Mouse (Mus musculus) splenic B cell, adult 2 months (primary cell): ENCODE results near the gene Arid5a.

Experiments used
- DNase-seq: peaks from one replicate; pipeline ENCODE4 v3.0.0-alpha.2; 2011; ENCODE audit warnings: low read depth, low spot score
- H3K27me3 ChIP-seq: 2 replicates; pipeline ENCODE4 v1.6.1; 2012; ENCODE audit warnings: mild to moderate bottlenecking, low read length, moderate library complexity, mixed read lengths; ENCODE audit not compliant: control insufficient read depth, poor library complexity, insufficient read depth, severe bottlenecking
- H3K36me3 ChIP-seq: 2 replicates; pipeline ENCODE4 v1.6.1; 2012; ENCODE audit warnings: mild to moderate bottlenecking, low read length, moderate library complexity, mixed read lengths; ENCODE audit not compliant: control insufficient read depth, poor library complexity, insufficient read depth, severe bottlenecking

The Arid5a gene

DNA sequence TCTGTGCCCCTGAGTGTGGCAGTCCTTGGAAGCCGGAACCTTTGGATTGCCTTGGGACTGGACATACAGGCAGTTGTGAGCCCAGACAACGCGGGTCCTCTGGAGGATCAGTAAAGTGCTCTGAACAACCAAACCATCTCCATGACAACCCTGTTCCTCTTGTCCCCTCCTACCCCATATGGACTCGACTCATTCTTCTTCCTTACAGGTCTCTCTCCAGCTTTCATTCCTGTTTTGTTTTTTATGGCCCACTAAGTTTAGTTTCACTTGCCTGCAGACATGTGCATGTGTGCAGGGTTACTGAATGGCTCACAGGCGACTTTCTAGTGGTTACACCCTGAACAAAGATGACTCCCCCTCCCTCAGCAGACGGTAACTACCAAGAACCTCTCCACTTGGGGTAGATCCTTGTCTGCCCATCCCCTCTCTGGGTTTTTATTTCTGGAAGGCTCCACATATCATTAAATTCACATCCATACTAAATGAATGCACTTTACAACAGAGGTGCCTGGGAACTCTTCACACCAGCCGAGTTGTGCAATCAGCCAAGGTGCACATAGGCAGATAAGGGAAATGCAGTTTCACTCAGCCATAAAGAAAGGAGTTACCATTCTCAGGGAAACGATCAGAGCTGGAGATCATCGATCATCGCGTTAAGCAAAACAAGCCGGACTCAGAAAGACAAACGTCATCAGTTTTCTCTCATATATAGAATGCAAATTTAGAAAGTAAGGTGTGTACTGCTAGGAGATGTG lies 31.7 kb upstream of the Arid5a start:
- DNase-seq: no peak
- H3K36me3 ChIP-seq: no peaks in the 10 kb centered on the region; the same call in 1 of the 2 replicates
- no peaks in the 10 kb centered on the region for H3K27me3 ChIP-seq

GRCm38 (mm10) chr1:36277267-36278060 lies 30.1 kb upstream of the Arid5a start:
- H3K27me3 ChIP-seq: no peaks in the 10 kb centered on the region
- H3K36me3 ChIP-seq: no peaks in the 10 kb centered on the region
- peak; percentile 89 for DNase-seq

GRCm38 (mm10) chr1:36279202-36279601 lies 28.3 kb upstream of the Arid5a start:
- H3K36me3 ChIP-seq: no peaks in the 10 kb centered on the region
- no peaks in the 10 kb centered on the region for H3K27me3 ChIP-seq
- DNase-seq: peak; percentile 93

GRCm38 (mm10) chr1:36280938-36281337 lies 26.6 kb upstream of the Arid5a start:
- DNase-seq: no peak
- Histone ChIP-seq H3K36me3 (no peaks in the 10 kb centered on the region), H3K27me3 (no peaks in the 10 kb centered on the region)

DNA sequence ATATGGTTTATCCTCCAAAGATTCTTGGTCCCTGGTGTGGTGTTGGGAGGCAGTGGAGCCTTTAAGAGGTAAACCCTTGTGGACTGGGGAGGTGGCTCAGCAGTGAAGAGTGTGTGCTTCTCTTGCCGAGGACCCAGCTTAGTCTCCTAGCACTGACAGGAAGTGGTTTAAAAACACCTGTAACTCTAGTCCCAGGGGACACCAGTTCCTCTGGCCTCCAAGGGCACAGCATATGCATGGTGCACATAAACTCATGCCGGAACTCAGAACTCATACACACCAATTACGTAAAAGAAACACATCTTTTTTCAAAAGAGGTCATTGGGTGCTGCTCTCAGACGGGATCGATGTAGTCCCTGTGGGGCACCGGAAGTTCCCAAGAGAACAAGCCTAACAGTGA lies 25.7 kb upstream of the Arid5a start:
- Histone ChIP-seq H3K27me3 (no peaks in the 10 kb centered on the region), H3K36me3 (no peaks in the 10 kb centered on the region)
- peak; percentile 93 for DNase-seq

DNA sequence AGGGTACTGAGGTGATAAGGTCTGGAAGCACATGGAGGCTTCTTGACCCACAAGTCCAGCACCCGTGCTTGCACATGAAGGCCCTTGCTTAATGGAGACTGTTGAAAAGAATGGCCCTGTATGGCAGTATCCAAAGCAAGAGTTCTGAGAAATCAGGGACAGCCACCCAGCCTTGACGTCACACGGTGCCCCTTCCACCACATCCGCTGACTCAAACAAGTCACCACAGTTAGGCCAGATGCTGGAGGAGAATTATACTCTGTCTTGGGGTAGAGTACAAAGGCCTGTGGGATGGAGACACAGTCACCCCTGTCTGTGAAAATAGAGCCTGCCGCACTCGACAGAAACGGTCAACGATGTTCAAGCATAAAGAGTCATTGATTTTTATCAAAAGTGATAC lies 14.1 kb upstream of the Arid5a start:
- DNase-seq: no peak
- Histone ChIP-seq H3K27me3 (no peaks in the 10 kb centered on the region), H3K36me3 (no peaks in the 10 kb centered on the region)

GRCm38 (mm10) chr1:36294402-36294801 lies 13.1 kb upstream of the Arid5a start:
- DNase-seq: peak; percentile 53
- H3K36me3 ChIP-seq: no peaks in the 10 kb centered on the region

DNA sequence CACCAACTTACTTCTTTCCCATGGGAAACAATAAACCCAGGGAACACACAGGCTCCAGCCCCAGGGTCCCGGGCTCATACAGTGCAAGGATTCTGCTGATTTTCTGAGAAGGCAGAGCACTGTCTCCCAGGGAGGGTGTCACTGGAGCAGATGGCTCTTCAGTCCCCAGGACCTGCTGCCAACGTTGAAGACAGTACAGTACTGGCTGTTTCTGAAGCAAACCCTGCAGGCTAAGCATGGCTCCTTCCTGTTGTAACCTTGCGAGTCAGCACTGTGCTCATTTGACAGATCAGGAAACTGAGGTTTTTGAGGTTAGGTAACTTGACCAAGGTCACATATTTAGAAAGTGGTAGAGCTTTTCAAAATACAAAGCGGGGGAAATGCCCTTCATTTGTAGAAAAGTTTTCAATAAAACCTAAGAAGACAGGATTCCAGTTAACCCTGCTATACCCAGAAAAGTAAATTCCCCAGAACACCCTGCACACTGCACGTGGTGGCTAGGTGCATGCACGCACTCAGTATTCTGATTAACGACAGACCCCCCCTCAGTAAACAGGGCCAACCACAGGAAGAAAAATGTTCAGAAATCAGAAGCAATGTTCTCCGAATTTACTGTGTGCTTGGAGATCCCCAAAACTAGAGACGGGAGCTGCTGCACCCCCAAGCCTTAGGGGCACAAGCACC lies 10.9 kb upstream of the Arid5a start:
- Histone ChIP-seq H3K27me3 (no peaks in the 10 kb centered on the region), H3K36me3 (no peaks in the 10 kb centered on the region)
- peak; percentile 66 for DNase-seq

More at GRCm38 (mm10) chr1:36294402-36294801, 13.1 kb upstream of the Arid5a start:
- no peaks in the 10 kb centered on the region for H3K27me3 ChIP-seq

GRCm38 (mm10) chr1:36298107-36298506 lies 9.4 kb upstream of the Arid5a start:
- Histone ChIP-seq H3K27me3 (no peaks in the 10 kb centered on the region), H3K36me3 (no peaks in the 10 kb centered on the region)
- DNase-seq: no peak

- no peak for DNase-seq
- no peaks in the 10 kb centered on the region for H3K27me3 ChIP-seq
- H3K36me3 ChIP-seq: no peaks in the 10 kb centered on the region
Measured at GRCm38 (mm10) chr1:36299126-36299525, 8.4 kb upstream of the Arid5a start.

DNA sequence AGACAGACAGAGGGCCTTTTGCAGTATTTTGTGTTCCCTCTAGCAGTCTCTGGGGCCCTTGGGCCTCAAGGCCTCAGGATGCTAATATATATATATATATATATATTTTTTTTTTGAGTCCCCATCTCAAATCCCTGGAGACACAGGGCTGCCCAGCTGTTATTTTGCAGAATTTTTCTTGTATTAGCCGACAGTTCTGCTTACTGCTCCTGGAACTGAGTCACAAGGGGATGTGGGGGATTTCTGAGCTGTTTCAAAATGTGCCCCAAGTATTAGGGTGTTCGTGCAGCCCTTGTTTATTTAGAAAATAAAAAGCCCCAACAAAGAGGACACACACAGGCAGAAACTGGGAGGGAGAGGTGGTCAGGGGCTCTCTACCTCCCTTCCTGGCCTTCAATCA lies 7.9 kb upstream of the Arid5a start:
- DNase-seq: no peak
- Histone ChIP-seq H3K27me3 (no peaks in the 10 kb centered on the region), H3K36me3 (no peaks in the 10 kb centered on the region)

DNA sequence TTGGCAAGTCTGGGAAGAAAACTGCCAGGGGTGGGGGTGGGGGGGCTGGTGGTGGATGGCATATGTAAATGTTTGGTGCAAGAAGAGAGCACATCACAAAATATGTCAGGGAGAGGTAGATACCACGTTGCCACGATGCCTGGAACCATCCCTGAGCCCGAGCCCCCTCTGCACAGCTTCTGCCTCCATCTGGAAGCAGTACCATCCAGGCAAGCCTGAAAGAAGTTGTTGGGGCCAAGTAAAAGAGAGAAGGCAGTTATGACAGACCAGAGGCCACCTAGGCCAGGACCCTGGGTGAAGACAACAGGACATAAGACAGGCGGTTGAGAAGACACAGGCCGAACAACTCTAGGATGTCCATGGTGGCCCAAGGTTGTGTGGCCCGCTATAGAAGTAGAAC lies 7.0 kb upstream of the Arid5a start:
- H3K27me3 ChIP-seq: no peaks in the 10 kb centered on the region
- no peaks in the 10 kb centered on the region for H3K36me3 ChIP-seq
- DNase-seq: no peak

GRCm38 (mm10) chr1:36302273-36302672 lies 5.3 kb upstream of the Arid5a start:
- DNase-seq: no peak
- H3K27me3 ChIP-seq: no peaks in the 10 kb centered on the region
- H3K36me3 ChIP-seq: no peaks in the 10 kb centered on the region

GRCm38 (mm10) chr1:36302957-36303356 lies 4.6 kb upstream of the Arid5a start:
- Histone ChIP-seq H3K36me3 (no peaks in the 10 kb centered on the region), H3K27me3 (no peaks in the 10 kb centered on the region)
- no peak for DNase-seq
